Comparison of ENCODE assay signal across 8 mouse cellular contexts in the genomic region with DNA sequence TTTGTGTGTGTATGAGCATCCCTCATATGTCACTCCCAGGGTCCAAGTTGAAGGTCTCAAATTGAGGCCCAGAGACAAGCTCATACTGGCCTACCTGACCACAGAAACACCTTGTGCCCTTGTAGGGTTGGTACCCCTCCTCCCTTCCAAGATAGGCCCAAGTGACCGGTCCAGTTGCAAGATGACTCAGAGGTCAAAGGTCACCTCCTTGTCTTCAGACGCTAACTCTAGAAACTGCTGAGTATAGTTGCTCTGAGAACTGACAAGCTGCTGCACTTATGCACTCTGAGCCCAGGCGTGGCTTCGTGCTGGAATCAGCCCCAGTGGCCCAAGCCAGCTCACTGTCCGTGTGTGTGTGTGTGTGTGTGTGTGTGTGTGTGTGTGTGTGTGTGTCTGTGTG. TPM values are rescaled to one million over a fixed set of nuclear protein-coding genes. Genes with fewer than 3 reads are reported as not detected.
DNase-seq lines count a peak whose midpoint lies in the region; ATAC-seq and TF ChIP-seq lines count a peak whose summit lies in the region.

No protein-coding gene starts in this region.

- no peak for TF ChIP-seq CTCF in embryonic fibroblast, embryonic 13.5 days (IDR thresholded peaks at IDR 0.05; ENCODE audit: borderline replicate concordance, insufficient read depth, low read length)

- no peak overlapping the region; the same call in 1 of the 2 replicates for H3K4me3 ChIP-seq in limb, embryonic 12.5 days (replicated peaks)
- H3K4me3 ChIP-seq in limb, embryonic 10.5 days: no peak overlapping the region
- H3K4me3 ChIP-seq in embryonic fibroblast, embryonic 13.5 days (ENCODE audit: insufficient read depth, low read length): no peak overlapping the region
- no peak overlapping the region for H3K4me3 ChIP-seq in myocyte

- peaks cover 32% of the 10 kb centered on the region for H3K4me1 ChIP-seq in limb, embryonic 12.5 days (replicated peaks)
- H3K4me1 ChIP-seq in limb, embryonic 10.5 days: peaks cover 42% of the 10 kb centered on the region
- H3K4me1 ChIP-seq in embryonic fibroblast, embryonic 13.5 days (ENCODE audit: control insufficient read depth, insufficient read depth, low read length): peaks cover 12% of the 10 kb centered on the region; the same call in 1 of the 2 replicates

- TF ChIP-seq POLR2A in embryonic fibroblast, embryonic 13.5 days (IDR thresholded peaks at IDR 0.05; ENCODE audit: low read depth, low read length): no peak
- no peak for TF ChIP-seq POLR2A in myocyte (IDR thresholded peaks at IDR 0.05; ENCODE audit: insufficient read length, low read depth)

- H3K27ac ChIP-seq in limb, embryonic 12.5 days: no peak overlapping the region
- no peak overlapping the region for H3K27ac ChIP-seq in limb, embryonic 10.5 days
- H3K27ac ChIP-seq in embryonic fibroblast, embryonic 13.5 days (ENCODE audit: insufficient read depth, low read length): peak overlapping the region; percentile 24; the same call in 1 of the 2 replicates

- H3K79me2 ChIP-seq in myocyte (ENCODE audit: control insufficient read depth, insufficient read depth): no peaks in the 10 kb centered on the region

- peak overlapping the region; percentile 94 for H3K4me2 ChIP-seq in limb, embryonic 12.5 days
- H3K4me2 ChIP-seq in myocyte (ENCODE audit: low read depth): peak overlapping the region; percentile 18

- 0 out of 2 replicates have a peak overlapping the region, but pooled peaks have one; percentile 3 for H3K9ac ChIP-seq in limb, embryonic 12.5 days (replicated peaks)

- 35% methylated on average over 5 of the region's 5 CpGs for WGBS in limb, embryonic 12.5 days
- WGBS in limb, embryonic 10.5 days: 31% methylated on average over 5 of the region's 5 CpGs

- H3K36me3 ChIP-seq in limb, embryonic 12.5 days: peaks cover 17% of the 10 kb centered on the region
- peaks cover 14% of the 10 kb centered on the region for H3K36me3 ChIP-seq in limb, embryonic 10.5 days
- no peaks in the 10 kb centered on the region for H3K36me3 ChIP-seq in myocyte (ENCODE audit: control insufficient read depth, insufficient read depth)

- H3K9me3 ChIP-seq in limb, embryonic 12.5 days: 0 out of 2 replicates have a peak, but pooled peaks cover 4% of the 10 kb centered on the region
- H3K9me3 ChIP-seq in limb, embryonic 10.5 days (replicated peaks): no peaks in the 10 kb centered on the region

- DNase-seq in limb, embryonic 10.5 days (ENCODE audit: low spot score): no peak
- peak; percentile 81 to 88 for DNase-seq in kidney, adult 8-10 months
- no peak for DNase-seq in testis, postnatal 14 days (ENCODE audit: low spot score)

- ATAC-seq in limb, embryonic 12.5 days (ENCODE audit: insufficient number of reproducible peaks, insufficient read depth, low FRiP score, low TSS enrichment, low read depth): no peak
- no peak for ATAC-seq in activated CD4-positive, CD25-positive, alpha-beta regulatory T cell, adult 4 months
- ATAC-seq in megakaryocyte progenitor cell, adult 5-6 weeks (replicated peaks; ENCODE audit: poor library complexity): no peak

- H3ac ChIP-seq in myocyte (ENCODE audit: control insufficient read depth, insufficient read length): no peak overlapping the region

- no peaks in the 10 kb centered on the region for H3K27me3 ChIP-seq in limb, embryonic 12.5 days
- 0 out of 2 replicates have a peak, but pooled peaks cover 11% of the 10 kb centered on the region for H3K27me3 ChIP-seq in limb, embryonic 10.5 days (ENCODE audit: low read depth, poor library complexity, severe bottlenecking)
- no peaks in the 10 kb centered on the region for H3K27me3 ChIP-seq in myocyte (ENCODE audit: control insufficient read depth, insufficient read depth, insufficient read length)

TF ChIP-seq in myocyte, 11 proteins besides CTCF, POLR2A, EP300 and RAD21:
- no peak for TF ChIP-seq CEBPB (IDR thresholded peaks at IDR 0.05; ENCODE audit: insufficient read depth, poor library complexity, severe bottlenecking)
- TF ChIP-seq E2F4 (IDR thresholded peaks at IDR 0.05; ENCODE audit: insufficient read depth): no peak
- no peak for TF ChIP-seq MYOG (IDR thresholded peaks at IDR 0.05; ENCODE audit: control insufficient read depth in 1 of 3, insufficient read depth in 1 of 3, insufficient read length in 2 of 3, low read depth in 2 of 3)
- no peak for TF ChIP-seq TCF3 (IDR thresholded peaks at IDR 0.05; ENCODE audit: insufficient read length, low read depth)
- TF ChIP-seq USF1 (IDR thresholded peaks at IDR 0.05; ENCODE audit: low read depth): no peak
- TF ChIP-seq POLR2AphosphoS2 (IDR thresholded peaks at IDR 0.05; ENCODE audit: insufficient read length, low read depth): no peak
- no peak for TF ChIP-seq MYOD1 (IDR thresholded peaks at IDR 0.05; ENCODE audit: control insufficient read depth in 1 of 3, insufficient read length in 2 of 3, low read depth in 2 of 3)
- TF ChIP-seq MAX (IDR thresholded peaks at IDR 0.05; ENCODE audit: low read depth): no peak
- no peak for TF ChIP-seq SRF (IDR thresholded peaks at IDR 0.05; ENCODE audit: control insufficient read depth, insufficient read length, low read depth)
- TF ChIP-seq TCF12 (IDR thresholded peaks at IDR 0.05; ENCODE audit: insufficient read depth, poor library complexity, severe bottlenecking): no peak
- no peak for TF ChIP-seq REST (IDR thresholded peaks at IDR 0.05; ENCODE audit: insufficient read depth, insufficient read length)

RNA-seq across cellular contexts. Expression of a gene that starts 2.4 kb away (rescaled TPM):
- 13.2 and 14.1 TPM in 2 replicates for polyA plus RNA-seq in limb, embryonic 12.5 days (2016; fragmentation: Nextera tagmentation; extraction: Ambion mirVana)
- 6.4 and 10.6 TPM in 2 replicates for polyA plus RNA-seq in limb, embryonic 10.5 days (2016; fragmentation: Nextera tagmentation; extraction: Ambion mirVana)
- 12.3 and 14.0 TPM in 2 replicates for polyA plus RNA-seq in embryonic fibroblast, embryonic 13.5 days (2011; ENCODE audit: insufficient read length, low read depth, missing spikeins)
- 7.3 TPM for polyA plus RNA-seq in myocyte (2012; fragmentation: generic; extraction: Trizol)
- polyA plus RNA-seq in activated CD4-positive, CD25-positive, alpha-beta regulatory T cell, adult 4 months (2017; shearing (Covaris generic)): 1 to 10 TPM; 4.3 to 4.6 TPM
- 2.7 and 2.8 TPM in 2 replicates for total RNA-seq in megakaryocyte progenitor cell, adult 5-6 weeks (2015)
- 0.54 and 0.57 TPM in 2 replicates for total RNA-seq in megakaryocyte progenitor cell, adult 5-6 weeks (2017)

Comparison
In these comparisons a context has a peak if more than half of its experiments do, and no peak if none do; other contexts are left out.
1. DNase-seq: peak in kidney, adult 8-10 months (2 of 2); none in limb, embryonic 10.5 days (single experiment) and testis, postnatal 14 days (single experiment).